7 mouse cellular contexts compared by ENCODE assay signal in genomic region chr6:120971797-120972590, GRCm38 (mm10). TPM values are rescaled to one million over a fixed set of nuclear protein-coding genes. Genes with fewer than 3 reads are reported as not detected.
DNase-seq lines count a peak whose midpoint lies in the region; ATAC-seq and TF ChIP-seq lines count a peak whose summit lies in the region.

No protein-coding gene starts in this region.

- intact Hi-C loops in heart, adult 2 months (cut with DNase I), result loop anchor here (1.0 to 5.0 kb wide), 3 partner anchors 40 to 207 kb away; partner anchors contain the start of gene Mical3
- intact Hi-C loops in left cerebral cortex, postnatal 4 days (cut with DNase I), result loop anchor here (5.0 kb wide), 2 partner anchors 160 to 205 kb away; partner anchors contain the start of gene Mical3

- DNase-seq in adrenal gland, postnatal 14 days, result peak; percentile 88
- peak; percentile 85 for DNase-seq in embryo, embryonic 9.5 days (ENCODE audit: extremely low spot score)
- DNase-seq in heart, adult 2 months, result peak; percentile 78 to 90
- DNase-seq in kidney, adult 18-20 months, result peak; percentile 90
- peak; percentile 80 for DNase-seq in left cerebral cortex, postnatal 4 days
- peak; percentile 69 for DNase-seq in spleen, adult 12 weeks (ENCODE audit: low spot score)

- peaks cover 6% of the 10 kb centered on the region for H3K4me1 ChIP-seq in heart, adult 2 months (ENCODE audit: control insufficient read depth, insufficient read depth, low read length)
- peaks cover 3% of the 10 kb centered on the region for H3K4me1 ChIP-seq in midbrain, embryonic 13.5 days (replicated peaks)

- TF ChIP-seq POLR2A in heart, adult 2 months (IDR thresholded peaks at IDR 0.05; ENCODE audit: insufficient read depth, low read depth, low read length), result no peak

- no peaks in the 10 kb centered on the region for H3K9me3 ChIP-seq in midbrain, embryonic 13.5 days

- H3K9ac ChIP-seq in heart, adult 2 months (ENCODE audit: low read depth, low read length), result no peak overlapping the region
- no peak overlapping the region for H3K9ac ChIP-seq in midbrain, embryonic 13.5 days (replicated peaks)

- no peaks in the 10 kb centered on the region for H3K36me3 ChIP-seq in heart, adult 2 months (ENCODE audit: control insufficient read depth, insufficient read depth, low read length)
- H3K36me3 ChIP-seq in midbrain, embryonic 13.5 days, result peaks cover 47% of the 10 kb centered on the region

- H3K4me3 ChIP-seq in heart, adult 2 months, result no peak overlapping the region
- H3K4me3 ChIP-seq in midbrain, embryonic 13.5 days (replicated peaks), result no peak overlapping the region

- 21% methylated on average over 14 of the region's 14 CpGs for WGBS in heart, adult 2 months
- WGBS in midbrain, embryonic 13.5 days, result 56% methylated on average over 14 of the region's 14 CpGs

- TF ChIP-seq EP300 in heart, adult 2 months (IDR thresholded peaks at IDR 0.05; ENCODE audit: insufficient read depth, low read depth, low read length), result peak; percentile 96

- TF ChIP-seq CTCF in heart, adult 2 months (IDR thresholded peaks at IDR 0.05), result no peak

- H3K27ac ChIP-seq in heart, adult 2 months, result peak overlapping the region; percentile 20; the same call in 1 of the 2 replicates
- H3K27ac ChIP-seq in midbrain, embryonic 13.5 days, result no peak overlapping the region

- H3K79me2 ChIP-seq in heart, adult 2 months (replicated peaks; ENCODE audit: control insufficient read depth, insufficient read depth, low read length), result no peaks in the 10 kb centered on the region

- H3K27me3 ChIP-seq in heart, adult 2 months (ENCODE audit: control insufficient read depth, insufficient read depth, low read length), result no peaks in the 10 kb centered on the region
- H3K27me3 ChIP-seq in midbrain, embryonic 13.5 days, result no peaks in the 10 kb centered on the region

- H3K4me2 ChIP-seq in midbrain, embryonic 13.5 days (replicated peaks), result no peak overlapping the region

- peak; percentile 72 for ATAC-seq in midbrain, embryonic 13.5 days

RNA-seq across cellular contexts. Expression of gene Bid, which starts 55.3 kb away (rescaled TPM):
- 4.7 and 7.5 TPM in 2 replicates for total RNA-seq in adrenal gland, postnatal 14 days (2021)
- total RNA-seq in heart, adult 2 months (2021), result 1 to 10 TPM in 1 of 2 experiments, under 1 TPM in 1; 0.65 to 1.1 TPM
- polyA plus RNA-seq in heart, adult 2 months (2012; rRNA removed), result 1.3 and 1.5 TPM in 2 replicates
- total RNA-seq in left cerebral cortex, postnatal 4 days (2021), result 10 to 100 TPM; 18.8 to 22.4 TPM
- 27.2 and 28.1 TPM in 2 replicates for polyA plus RNA-seq in midbrain, embryonic 13.5 days (2015; fragmentation: Nextera tagmentation; extraction: Ambion mirVana)
